Mouse (Mus musculus): ENCODE results near the gene Zdhhc13. TPM values are rescaled to one million over a fixed set of nuclear protein-coding genes. Genes with fewer than 3 reads are reported as not detected.

Zdhhc13 gene
- total and polyA plus RNA-seq, 2 experiments from 2014 or later = 28.3 to 58.9 TPM

- no peak overlapping the region for H3K4me3 ChIP-seq (ENCODE audit: low read depth, low read length)
- H3K4me1 ChIP-seq (ENCODE audit: insufficient read depth) = no peaks in the 10 kb centered on the region
- no peaks in the 10 kb centered on the region; the same call in 1 of the 2 replicates for H3K27me3 ChIP-seq (ENCODE audit: insufficient read depth, low read length)
- peak; percentile 80 for TF ChIP-seq CTCF (IDR thresholded peaks at IDR 0.05; ENCODE audit: low read depth)
- 70% methylated on average over 4 of the region's 4 CpGs for WGBS
- no peaks in the 10 kb centered on the region for H3K9me3 ChIP-seq (ENCODE audit: low read length)
- DNase-seq (peak; percentile 74), ATAC-seq (no peak)
- no peak overlapping the region for H3K4me2 ChIP-seq (ENCODE audit: low read depth)
- no peak overlapping the region for H3K27ac ChIP-seq (ENCODE audit: low read depth, low read length)
- no peak overlapping the region for H3K9ac ChIP-seq
- no peaks in the 10 kb centered on the region for H3K36me3 ChIP-seq (ENCODE audit: insufficient read depth)
Observed at GRCm38 (mm10) chr7:48876526-48876925, 87.7 kb downstream of the Zdhhc13 start.

Other genes starting within 250 kb of the Zdhhc13 start
- gene Mrgprb2, start 230.9 kb upstream of the Zdhhc13 start, total RNA-seq (2014; rRNA removed) = 0.08 TPM in 1 of 2 replicates, not detected in the other
- 0.09 TPM in 1 of 2 replicates, not detected in the other for gene Mrgprb2, start 230.9 kb upstream of the Zdhhc13 start, polyA plus RNA-seq (2015; fragmentation: Nextera tagmentation; extraction: Ambion mirVana)
- not detected in 2 replicates for gene Mrgprb3, start 145.2 kb upstream of the Zdhhc13 start, total RNA-seq (2014; rRNA removed)
- not detected in 2 replicates for gene Mrgprb3, start 145.2 kb upstream of the Zdhhc13 start, polyA plus RNA-seq (2015; fragmentation: Nextera tagmentation; extraction: Ambion mirVana)
- gene Csrp3, start 59.0 kb downstream of the Zdhhc13 start, total RNA-seq (2014; rRNA removed) = 1.2 TPM in 1 of 2 replicates, not detected in the other
- not detected in 2 replicates for gene Csrp3, start 59.0 kb downstream of the Zdhhc13 start, polyA plus RNA-seq (2015; fragmentation: Nextera tagmentation; extraction: Ambion mirVana)
- gene E2f8, start 92.6 kb downstream of the Zdhhc13 start, total RNA-seq (2014; rRNA removed) = 0.92 and 2.0 TPM in 2 replicates
- 1.0 and 1.1 TPM in 2 replicates for gene E2f8, start 92.6 kb downstream of the Zdhhc13 start, polyA plus RNA-seq (2015; fragmentation: Nextera tagmentation; extraction: Ambion mirVana)
- gene Nav2, start 119.7 kb downstream of the Zdhhc13 start, total RNA-seq (2014; rRNA removed) = 44.0 and 46.9 TPM in 2 replicates
- 8.5 and 16.3 TPM in 2 replicates for gene Nav2, start 119.7 kb downstream of the Zdhhc13 start, polyA plus RNA-seq (2015; fragmentation: Nextera tagmentation; extraction: Ambion mirVana)

Measured in forebrain, postnatal 0 days (tissue).